Mouse (Mus musculus) heart, adult 2 months (tissue): Measurements from ENCODE around the gene Cenpv.

Experiments
- CTCF ChIP-seq: fragments of 200-600 bp; IDR thresholded peaks from 2 replicates; pipeline ENCODE4 v1.8.1; 2022; ENCODE audit warnings: antibody characterized with exemption, mild to moderate bottlenecking, moderate library complexity
- EP300 ChIP-seq: fragments of 200-500 bp; IDR thresholded peaks from 2 replicates; pipeline ENCODE4 v1.6.1; 2011; ENCODE audit warnings: low read depth, low read length, control low read depth; ENCODE audit not compliant: insufficient read depth
- POLR2A ChIP-seq: fragments of 200-500 bp; IDR thresholded peaks from 2 replicates; pipeline ENCODE4 v1.6.1; 2011; ENCODE audit warnings: mild to moderate bottlenecking, low read depth, low read length, control low read depth; ENCODE audit not compliant: insufficient read depth

DNA sequence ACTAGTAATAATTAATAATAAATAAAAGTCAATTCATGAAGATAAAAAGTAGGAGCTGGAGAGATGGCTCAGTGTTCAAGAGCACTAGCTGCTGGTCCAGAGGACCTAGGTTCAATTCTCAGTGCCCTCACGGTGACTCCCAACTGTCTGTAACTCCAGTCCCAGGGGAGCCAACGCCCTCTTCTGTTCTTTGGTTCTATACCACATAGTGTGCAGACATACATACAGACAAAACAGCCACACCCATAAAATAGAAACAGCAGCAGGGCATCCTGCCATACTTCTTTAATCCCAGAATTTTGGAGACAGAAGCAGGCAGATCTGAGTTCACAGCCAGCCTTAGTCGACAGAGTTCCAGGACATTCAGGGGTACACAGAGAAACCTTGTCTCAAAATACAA lies 4.9 kb upstream of the Cenpv start:
- TF ChIP-seq CTCF: no peak
- TF ChIP-seq POLR2A: no peak
- TF ChIP-seq EP300: no peak
